Mouse (Mus musculus) gastrocnemius, adult 8-10 months (tissue): Measurements from ENCODE around the gene Slc2a12. TPM values are rescaled to one million over a fixed set of nuclear protein-coding genes. Genes with fewer than 3 reads are reported as not detected.
A peak's percentile ranks its signal among the peaks of the same experiment; 100 is the strongest.

Source experiments
- DNase-seq, 2 experiments: peaks; one replicate each; pipeline ENCODE4 v3.0.0; 2022; ENCODE audit warnings: low spot score in 2 of 2
- total RNA-seq, 4 experiments: library from RNA; stranded (reverse); gene quantifications; 2 replicates each; pipeline ENCODE4 v1.2.4; 2022

Gene Slc2a12
- total RNA-seq, 4 experiments from 2014 or later, result 11.3 to 15.5 (median 14.2) TPM

GRCm38 (mm10) chr10:22660286-22661000 lies 15.6 kb downstream of the Slc2a12 start:
- DNase-seq, result no peak

- no peak for DNase-seq
Observed at GRCm38 (mm10) chr10:22668509-22668908, 23.7 kb downstream of the Slc2a12 start.

GRCm38 (mm10) chr10:22674176-22674575 lies 29.4 kb downstream of the Slc2a12 start:
- DNase-seq, result no peak

- no peak for DNase-seq
Observed at GRCm38 (mm10) chr10:22675848-22676630, 31.2 kb downstream of the Slc2a12 start.

- DNase-seq, result no peak
Observed at GRCm38 (mm10) chr10:22696236-22696635, 51.4 kb downstream of the Slc2a12 start.

GRCm38 (mm10) chr10:22696864-22697263 lies 52.1 kb downstream of the Slc2a12 start:
- DNase-seq, result no peak

- DNase-seq, result no peak
Observed at GRCm38 (mm10) chr10:22698158-22698953, 53.5 kb downstream of the Slc2a12 start.

GRCm38 (mm10) chr10:22699487-22700335 lies 54.9 kb downstream of the Slc2a12 start:
- DNase-seq, result no peak

- DNase-seq, result no peak
Observed at GRCm38 (mm10) chr10:22700773-22701172, 56.0 kb downstream of the Slc2a12 start.

- no peak for DNase-seq
Observed at GRCm38 (mm10) chr10:22701485-22702315, 56.9 kb downstream of the Slc2a12 start.

GRCm38 (mm10) chr10:22703844-22704243 lies 59.0 kb downstream of the Slc2a12 start:
- DNase-seq, result no peak

GRCm38 (mm10) chr10:22708190-22708843 lies 63.5 kb downstream of the Slc2a12 start:
- DNase-seq, result no peak

- no peak for DNase-seq
Observed at GRCm38 (mm10) chr10:22710173-22710777, 65.5 kb downstream of the Slc2a12 start.

GRCm38 (mm10) chr10:22712955-22713354 lies 68.1 kb downstream of the Slc2a12 start:
- no peak for DNase-seq

GRCm38 (mm10) chr10:22714520-22714919 lies 69.7 kb downstream of the Slc2a12 start:
- DNase-seq, result peak in 1 of 2 experiments; percentile 37

- DNase-seq, result no peak
Observed at GRCm38 (mm10) chr10:22718475-22718874, 73.7 kb downstream of the Slc2a12 start.

GRCm38 (mm10) chr10:22720781-22721529 lies 76.1 kb downstream of the Slc2a12 start:
- DNase-seq, result no peak

GRCm38 (mm10) chr10:22725166-22725565 lies 80.4 kb downstream of the Slc2a12 start:
- no peak for DNase-seq
